Mouse (Mus musculus) limb, embryonic 10.5 days (tissue): Measurements from ENCODE around the gene Camsap1. TPM values are rescaled to one million over a fixed set of nuclear protein-coding genes. Genes with fewer than 3 reads are reported as not detected.

Experiments used
- DNase-seq: peaks from one replicate; pipeline ENCODE4 v3.0.0-alpha.2; 2017; ENCODE audit warnings: low spot score
- H3K27ac ChIP-seq: fragments of 300-500 bp; sonication (generic); 2 replicates; pipeline ENCODE4 v1.5.1; 2016; ENCODE audit warnings: mild to moderate bottlenecking
- H3K27me3 ChIP-seq: fragments of 300-500 bp; sonication (generic); 2 replicates; pipeline ENCODE4 v1.6.1; 2016; ENCODE audit warnings: low read depth, mild to moderate bottlenecking; ENCODE audit not compliant: poor library complexity, severe bottlenecking
- H3K36me3 ChIP-seq: fragments of 300-500 bp; sonication (generic); 2 replicates; pipeline ENCODE4 v1.6.1; 2016; ENCODE audit warnings: mild to moderate bottlenecking, moderate library complexity
- H3K4me1 ChIP-seq: fragments of 300-500 bp; sonication (generic); 2 replicates; pipeline ENCODE4 v1.6.1; 2016
- H3K4me3 ChIP-seq: fragments of 300-500 bp; sonication (generic); 2 replicates; pipeline ENCODE4 v1.5.1; 2016; ENCODE audit warnings: mild to moderate bottlenecking, moderate library complexity
- H3K9me3 ChIP-seq: fragments of 300-500 bp; sonication (generic); replicated peaks from 2 replicates; pipeline ENCODE4 v1.6.1; 2016; ENCODE audit warnings: mild to moderate bottlenecking
- WGBS: fragments of 180-500 bp; shearing (Covaris S2); methylation state at CpG from one replicate; pipeline ENCODE4 v1.1.7; 2016; 5-methylcytosine and 5-hydroxymethylcytosine counted together
- polyA plus RNA-seq: library from polyadenylated mRNA; unstranded; fragments of >200 nt; fragmentation: Nextera tagmentation; extraction: Ambion mirVana; gene quantifications from 2 replicates; pipeline ENCODE4 v1.2.1, GENCODE M21; 2016

Camsap1 gene
- polyA plus RNA-seq, 1 experiment from 2014 or later, result 30.5 TPM

DNA sequence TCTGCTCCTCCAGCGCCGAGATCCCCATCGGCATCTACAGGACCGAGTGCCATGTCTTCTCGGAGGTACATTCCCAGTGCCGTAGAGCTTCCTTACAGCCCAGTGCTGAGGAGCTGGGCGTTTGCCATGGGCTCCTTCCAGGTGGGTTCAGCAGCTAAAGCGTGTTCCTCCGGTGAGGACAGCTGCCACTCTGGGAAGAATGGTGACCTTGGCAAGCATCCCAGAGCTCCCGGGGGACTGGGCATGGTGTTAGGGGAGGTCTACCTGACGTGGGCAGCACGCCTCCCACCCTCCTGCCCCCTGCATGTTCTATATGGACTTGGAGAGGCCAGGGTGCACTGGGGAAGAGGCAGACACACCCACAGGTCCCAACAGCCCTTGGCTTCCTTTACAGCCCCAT lies 73.2 kb downstream of the Camsap1 start:
- no peaks in the 10 kb centered on the region for H3K4me1 ChIP-seq

DNA sequence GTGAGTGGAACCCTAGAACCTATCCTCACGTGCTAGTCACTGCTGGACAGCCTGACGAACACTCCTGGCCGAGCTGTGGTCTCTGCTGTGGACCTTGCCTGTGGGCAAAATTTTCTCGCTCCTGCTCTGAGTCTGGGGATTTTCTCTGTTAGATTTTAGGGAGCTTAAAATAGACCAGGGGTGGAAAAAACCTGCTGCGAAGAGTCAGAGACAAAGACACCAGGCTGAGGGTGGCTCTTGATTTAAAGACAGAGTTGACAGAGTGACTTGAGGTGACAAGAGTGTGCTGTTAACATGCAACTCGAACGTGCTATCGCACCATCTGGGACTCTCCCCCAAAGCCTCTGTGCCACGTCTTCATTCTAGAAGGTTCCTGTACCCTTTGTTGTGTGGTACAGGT lies 84.1 kb downstream of the Camsap1 start:
- WGBS, result 83% methylated on average over 9 of the region's 9 CpGs
- no peak overlapping the region for H3K27ac ChIP-seq
- H3K4me1 ChIP-seq, result peaks cover 4% of the 10 kb centered on the region; the same call in 1 of the 2 replicates
- no peaks in the 10 kb centered on the region for H3K36me3 ChIP-seq
- H3K4me3 ChIP-seq, result no peak overlapping the region
- DNase-seq, result no peak
- H3K9me3 ChIP-seq, result no peaks in the 10 kb centered on the region
- H3K27me3 ChIP-seq, result no peaks in the 10 kb centered on the region

More for the DNA sequence above, 73.2 kb downstream of the Camsap1 start:
- Histone ChIP-seq H3K9me3 (no peaks in the 10 kb centered on the region), H3K4me3 (no peak overlapping the region), H3K27me3 (no peaks in the 10 kb centered on the region), H3K27ac (no peak overlapping the region), H3K36me3 (no peaks in the 10 kb centered on the region)
- no peak for DNase-seq
- 91% methylated on average over 12 of the region's 12 CpGs for WGBS

DNA sequence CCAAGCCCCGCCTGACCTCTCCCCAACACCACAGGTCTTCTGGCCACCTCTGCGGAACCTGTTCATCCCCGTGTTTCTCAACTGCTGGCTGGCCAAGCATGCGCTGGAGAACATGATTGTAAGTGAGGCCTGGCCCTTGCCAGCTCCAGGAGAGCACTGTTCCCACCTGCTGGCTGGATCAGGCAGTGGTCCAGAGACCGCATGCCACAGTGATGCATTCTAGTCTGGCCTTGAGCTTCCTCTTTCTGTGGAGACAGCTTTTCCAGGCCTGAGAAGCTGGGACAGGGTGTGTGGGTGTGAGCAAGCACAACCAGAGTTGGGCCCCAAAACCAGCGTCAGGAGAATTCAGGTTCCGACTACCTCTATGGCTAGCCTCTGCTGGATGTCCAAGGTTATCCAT lies 90.6 kb downstream of the Camsap1 start:
- no peak overlapping the region for H3K4me3 ChIP-seq
- WGBS, result 79% methylated on average over 7 of the region's 7 CpGs
- no peak overlapping the region for H3K27ac ChIP-seq
- no peak for DNase-seq
- H3K27me3 ChIP-seq, result no peaks in the 10 kb centered on the region
- no peaks in the 10 kb centered on the region for H3K9me3 ChIP-seq
- H3K4me1 ChIP-seq, result peaks cover 7% of the 10 kb centered on the region; the same call in 1 of the 2 replicates
- H3K36me3 ChIP-seq, result no peaks in the 10 kb centered on the region

DNA sequence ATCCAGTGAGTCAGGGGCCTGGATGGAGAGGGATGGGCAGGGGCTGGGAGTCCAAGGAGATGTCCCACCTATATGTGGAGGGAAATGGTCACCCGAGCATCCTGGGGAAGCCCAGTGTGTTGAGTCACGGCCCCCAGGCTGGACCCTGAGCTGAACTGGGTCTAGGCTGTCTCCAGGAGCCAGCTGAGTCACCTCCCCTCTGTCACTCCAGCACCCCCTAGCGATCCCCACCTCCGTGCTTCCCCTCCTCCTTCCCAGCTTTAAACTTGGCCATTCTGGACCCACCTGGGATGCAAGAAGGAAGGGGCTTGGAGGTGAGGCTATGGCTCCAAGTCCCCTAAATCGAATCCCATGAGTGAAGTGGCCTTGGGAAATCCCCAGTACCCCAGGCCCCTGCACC lies 94.9 kb downstream of the Camsap1 start:
- H3K27ac ChIP-seq, result no peak overlapping the region
- H3K4me1 ChIP-seq, result no peaks in the 10 kb centered on the region
- no peaks in the 10 kb centered on the region for H3K9me3 ChIP-seq
- H3K27me3 ChIP-seq, result no peaks in the 10 kb centered on the region
- DNase-seq, result no peak
- H3K4me3 ChIP-seq, result no peak overlapping the region
- no peaks in the 10 kb centered on the region for H3K36me3 ChIP-seq
- WGBS, result 72% methylated on average over 5 of the region's 5 CpGs

DNA sequence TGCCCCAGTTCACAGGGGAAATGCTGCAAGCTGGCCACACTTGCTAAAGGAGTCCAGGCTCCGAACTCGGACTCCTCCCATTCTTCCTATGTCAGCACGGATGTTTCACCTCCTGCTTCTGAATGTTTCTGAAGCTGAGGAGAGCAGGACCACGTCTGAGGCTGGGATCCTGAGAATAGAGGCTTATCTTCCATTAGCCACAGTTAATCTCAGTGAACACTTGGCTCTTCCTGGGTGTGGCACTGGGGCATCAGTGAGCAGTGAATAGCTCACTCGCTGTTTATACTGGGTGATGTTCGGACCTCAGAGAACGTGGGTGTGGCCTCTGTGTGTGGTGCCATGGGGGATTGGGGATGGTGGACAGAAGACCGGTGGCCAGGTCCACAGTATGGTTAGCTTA lies 95.9 kb downstream of the Camsap1 start:
- H3K27ac ChIP-seq, result no peak overlapping the region
- 70% methylated on average over 8 of the region's 8 CpGs for WGBS
- DNase-seq, result no peak
- no peak overlapping the region for H3K4me3 ChIP-seq
- no peaks in the 10 kb centered on the region for H3K36me3 ChIP-seq
- no peaks in the 10 kb centered on the region for H3K9me3 ChIP-seq
- peaks cover 4% of the 10 kb centered on the region for H3K4me1 ChIP-seq
- H3K27me3 ChIP-seq, result no peaks in the 10 kb centered on the region

DNA sequence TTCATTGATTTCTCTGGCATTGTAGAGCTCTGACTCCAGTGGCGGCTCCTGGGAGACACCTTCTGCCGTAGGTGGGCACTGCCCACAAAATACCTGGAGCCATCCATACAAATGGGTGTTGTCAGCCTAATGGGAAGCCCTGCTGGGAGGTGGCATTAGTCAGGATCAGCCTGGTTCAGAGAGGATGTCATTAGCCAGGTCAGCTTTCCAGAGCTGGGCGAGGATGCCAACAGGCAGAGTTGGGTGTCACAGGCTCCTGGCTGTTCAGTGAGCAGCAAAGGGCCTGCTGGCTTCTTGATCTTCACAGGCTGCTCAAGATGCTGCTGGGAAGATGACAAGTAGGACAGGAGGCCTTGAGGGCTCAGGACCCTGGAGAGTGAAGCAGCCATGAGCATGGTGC lies 98.3 kb downstream of the Camsap1 start:
- peaks cover 11% of the 10 kb centered on the region for H3K4me1 ChIP-seq
- H3K4me3 ChIP-seq, result no peak overlapping the region
- H3K9me3 ChIP-seq, result no peaks in the 10 kb centered on the region
- 87% methylated on average over 3 of the region's 3 CpGs for WGBS
- no peaks in the 10 kb centered on the region for H3K36me3 ChIP-seq
- H3K27ac ChIP-seq, result no peak overlapping the region
- no peak for DNase-seq
- H3K27me3 ChIP-seq, result peaks cover 8% of the 10 kb centered on the region

DNA sequence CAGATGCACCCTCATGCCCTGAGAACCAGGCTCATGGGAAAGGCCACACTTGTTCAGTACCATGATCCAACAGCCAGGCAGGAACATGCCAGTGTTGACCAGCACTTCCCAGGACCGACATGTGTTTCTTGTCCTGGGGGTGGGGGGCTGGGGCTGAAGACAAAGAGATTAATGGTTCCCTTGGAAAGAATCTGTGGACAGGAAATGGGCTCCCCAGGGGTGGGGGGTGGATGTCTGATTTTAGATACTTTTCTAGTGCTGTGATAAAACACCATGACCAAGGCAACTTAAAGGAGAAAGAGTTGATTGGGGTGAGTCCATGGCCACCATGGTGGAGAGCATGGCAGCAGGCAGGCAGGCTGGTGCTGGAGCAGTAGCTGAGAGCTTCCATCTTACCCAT lies 100.8 kb downstream of the Camsap1 start:
- Histone ChIP-seq H3K36me3 (no peaks in the 10 kb centered on the region), H3K4me1 (peaks cover 19% of the 10 kb centered on the region), H3K27me3 (peaks cover 33% of the 10 kb centered on the region), H3K9me3 (no peaks in the 10 kb centered on the region), H3K27ac (no peak overlapping the region; the same call in 1 of the 2 replicates), H3K4me3 (no peak overlapping the region)
- WGBS, result 36% methylated on average over 1 of the region's 1 CpGs
- no peak for DNase-seq

DNA sequence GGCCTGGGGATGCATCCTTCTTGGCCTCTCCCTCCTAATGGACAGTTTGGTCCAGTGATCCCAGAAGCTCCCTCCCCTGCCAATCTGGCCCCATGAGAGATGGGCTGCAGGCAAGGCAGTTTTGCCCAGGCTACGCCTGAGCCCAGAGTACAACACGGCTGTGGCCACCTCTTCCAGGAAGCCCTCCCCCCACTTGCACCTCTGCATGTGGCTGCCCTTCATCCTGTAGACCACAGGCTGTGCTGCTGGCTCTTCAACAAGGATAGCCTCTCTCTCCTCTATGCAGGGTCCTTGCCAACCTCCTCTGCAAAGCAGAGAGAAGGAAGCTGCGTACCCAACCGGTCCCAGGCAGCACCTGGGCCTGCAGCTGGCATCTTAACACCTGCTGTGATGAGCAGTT lies 104.0 kb downstream of the Camsap1 start:
- no peak for DNase-seq
- WGBS, result 70% methylated on average over 4 of the region's 4 CpGs
- no peaks in the 10 kb centered on the region for H3K36me3 ChIP-seq
- H3K4me1 ChIP-seq, result peaks cover 19% of the 10 kb centered on the region
- H3K9me3 ChIP-seq, result no peaks in the 10 kb centered on the region; the same call in 1 of the 2 replicates
- H3K4me3 ChIP-seq, result no peak overlapping the region
- no peak overlapping the region for H3K27ac ChIP-seq
- H3K27me3 ChIP-seq, result peaks cover 52% of the 10 kb centered on the region

DNA sequence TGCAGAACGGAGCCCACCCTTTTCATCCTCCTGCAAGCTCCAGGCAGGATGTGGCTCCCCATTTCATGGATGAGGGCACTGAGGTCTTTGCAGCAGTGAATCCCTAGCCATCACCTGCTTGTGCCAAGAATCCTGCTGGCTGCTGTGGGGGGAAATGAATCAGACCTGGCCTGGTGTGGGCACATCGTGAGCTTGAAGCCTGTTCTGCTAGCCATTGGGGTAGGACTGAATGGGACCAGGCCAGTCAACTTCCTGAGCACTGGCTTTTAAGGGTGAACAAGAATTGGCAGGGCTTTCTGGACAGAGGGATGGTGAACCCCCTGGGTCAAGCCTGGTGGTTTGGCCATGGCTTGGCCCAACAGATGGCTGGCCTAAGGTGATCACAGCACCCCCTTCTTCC lies 104.6 kb downstream of the Camsap1 start:
- H3K36me3 ChIP-seq, result no peaks in the 10 kb centered on the region
- no peaks in the 10 kb centered on the region; the same call in 1 of the 2 replicates for H3K9me3 ChIP-seq
- H3K4me1 ChIP-seq, result peaks cover 19% of the 10 kb centered on the region
- WGBS, result 76% methylated on average over 2 of the region's 2 CpGs
- DNase-seq, result no peak
- H3K4me3 ChIP-seq, result no peak overlapping the region
- H3K27ac ChIP-seq, result no peak overlapping the region
- peaks cover 52% of the 10 kb centered on the region for H3K27me3 ChIP-seq

DNA sequence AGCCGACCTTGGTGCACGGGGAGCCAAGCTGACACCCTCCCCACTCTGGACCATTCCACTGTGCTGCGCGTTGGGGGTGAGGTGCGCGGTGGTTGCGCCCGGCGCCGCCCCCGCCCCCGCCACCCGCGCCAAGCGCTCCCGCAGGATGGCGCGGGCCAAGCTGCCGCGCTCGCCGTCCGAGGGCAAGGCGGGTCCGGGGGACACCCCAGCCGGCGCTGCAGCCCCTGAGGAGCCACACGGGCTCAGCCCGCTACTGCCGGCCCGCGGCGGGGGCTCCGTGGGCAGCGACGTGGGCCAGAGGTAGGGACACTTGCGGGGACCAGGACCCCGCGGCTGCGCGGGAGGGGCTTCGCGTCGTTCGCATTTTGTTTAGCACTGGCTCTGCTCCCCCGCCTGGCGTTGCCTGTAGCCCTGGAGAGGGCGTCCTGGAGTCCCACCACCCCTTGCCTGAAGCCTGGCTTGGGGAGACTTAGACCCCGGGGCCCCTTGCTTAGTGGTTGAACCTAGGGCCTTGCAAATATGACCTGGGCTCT lies 105.3 kb downstream of the Camsap1 start:
- Histone ChIP-seq H3K27ac (peak overlapping the region; percentile 64), H3K36me3 (no peaks in the 10 kb centered on the region), H3K4me1 (peaks cover 19% of the 10 kb centered on the region), H3K27me3 (peaks cover 52% of the 10 kb centered on the region), H3K9me3 (no peaks in the 10 kb centered on the region; the same call in 1 of the 2 replicates), H3K4me3 (peak overlapping the region; percentile 54)
- peak; percentile 35 for DNase-seq
- 3% methylated on average over 49 of the region's 49 CpGs for WGBS

DNA sequence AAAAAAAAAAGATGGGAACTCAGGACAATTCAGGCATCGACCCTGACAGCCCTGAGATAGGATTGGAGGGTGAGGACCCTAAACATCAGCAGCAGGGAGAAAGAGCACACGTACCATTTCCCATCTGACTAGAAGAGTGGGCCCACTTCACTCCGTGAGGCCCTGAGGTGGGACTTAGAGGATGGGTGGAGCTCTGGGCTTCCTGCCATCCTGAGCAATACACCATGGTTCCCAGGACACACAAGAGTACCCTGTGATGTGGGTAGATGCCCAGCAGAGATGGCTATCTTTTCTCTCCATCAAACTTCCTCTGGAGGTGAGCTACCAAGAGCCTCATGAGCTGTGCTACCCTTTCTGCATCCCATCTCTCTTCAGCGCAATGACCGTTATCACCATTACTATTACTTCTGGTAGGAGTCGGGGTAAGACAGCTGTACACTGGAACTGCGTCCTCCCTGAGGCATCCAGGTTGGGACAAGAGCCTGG lies 105.8 kb downstream of the Camsap1 start:
- no peaks in the 10 kb centered on the region for H3K36me3 ChIP-seq
- H3K9me3 ChIP-seq, result no peaks in the 10 kb centered on the region; the same call in 1 of the 2 replicates
- no peak overlapping the region for H3K27ac ChIP-seq
- WGBS, result 32% methylated on average over 7 of the region's 7 CpGs
- H3K4me3 ChIP-seq, result peak overlapping the region; percentile 54
- peaks cover 15% of the 10 kb centered on the region for H3K4me1 ChIP-seq
- H3K27me3 ChIP-seq, result peaks cover 52% of the 10 kb centered on the region
- DNase-seq, result peak; percentile 34
